Mouse (Mus musculus): ENCODE measurements at regions not wholly inside any gene's neighbourhood (a gene's known extent, or its start where the extent isn't known, plus 50 kb on each side); places are given as distances from the start of the nearest gene placed in this dataset.
"Not testable (repeated sequence)": the region's sequence is repeated elsewhere in the genome, so short reads cannot be mapped to it uniquely, and the experiment has no call there.

DNA sequence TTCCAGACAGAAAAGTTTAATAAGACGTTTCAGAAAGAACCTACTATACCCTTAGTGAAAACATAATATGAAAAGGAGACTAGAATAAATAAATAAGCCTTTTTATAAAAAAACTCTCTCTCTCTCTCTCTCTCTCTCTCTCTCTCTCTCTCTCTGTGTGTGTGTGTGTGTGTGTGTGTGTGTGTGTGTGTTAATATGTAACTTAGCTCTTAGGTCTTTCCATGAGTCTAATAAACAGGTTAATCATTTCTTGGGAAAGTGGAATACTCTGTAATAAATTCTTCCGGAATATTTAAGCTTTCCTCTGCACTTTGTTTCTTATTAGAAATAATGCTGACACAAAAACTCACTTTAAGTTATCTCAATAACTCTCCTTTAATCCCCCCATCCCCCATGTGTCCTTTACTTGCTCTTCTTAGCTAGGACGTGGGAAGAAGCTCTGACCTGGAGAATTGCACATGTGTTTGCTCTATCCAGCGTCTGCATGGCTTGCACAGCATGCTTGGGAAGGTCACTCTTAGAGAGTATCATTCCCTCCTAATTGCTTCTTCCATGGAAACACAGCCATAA, 403.3 kb downstream of the Ets1 start:
- DNase-seq = peak; percentile 27

DNA sequence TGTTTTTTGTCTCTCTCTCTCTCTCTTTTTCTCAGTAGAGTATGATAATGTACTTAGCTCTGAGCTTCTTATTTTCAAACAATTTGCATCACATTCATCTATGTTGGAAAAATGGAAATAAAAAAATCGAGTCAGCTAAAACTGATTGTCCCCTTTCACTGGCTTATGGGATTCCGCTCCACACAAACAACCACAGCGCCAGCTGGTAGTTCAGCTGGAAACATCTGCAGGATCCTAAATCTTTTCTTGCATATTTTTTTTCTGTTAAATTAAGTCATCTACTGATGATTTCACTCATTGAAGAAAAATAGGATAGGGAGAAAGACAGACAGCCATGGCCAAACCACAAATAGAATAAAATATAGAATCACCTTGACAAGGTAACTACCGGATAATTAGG, 414.8 kb downstream of the Ets1 start:
- DNase-seq = peak; percentile 68

DNA sequence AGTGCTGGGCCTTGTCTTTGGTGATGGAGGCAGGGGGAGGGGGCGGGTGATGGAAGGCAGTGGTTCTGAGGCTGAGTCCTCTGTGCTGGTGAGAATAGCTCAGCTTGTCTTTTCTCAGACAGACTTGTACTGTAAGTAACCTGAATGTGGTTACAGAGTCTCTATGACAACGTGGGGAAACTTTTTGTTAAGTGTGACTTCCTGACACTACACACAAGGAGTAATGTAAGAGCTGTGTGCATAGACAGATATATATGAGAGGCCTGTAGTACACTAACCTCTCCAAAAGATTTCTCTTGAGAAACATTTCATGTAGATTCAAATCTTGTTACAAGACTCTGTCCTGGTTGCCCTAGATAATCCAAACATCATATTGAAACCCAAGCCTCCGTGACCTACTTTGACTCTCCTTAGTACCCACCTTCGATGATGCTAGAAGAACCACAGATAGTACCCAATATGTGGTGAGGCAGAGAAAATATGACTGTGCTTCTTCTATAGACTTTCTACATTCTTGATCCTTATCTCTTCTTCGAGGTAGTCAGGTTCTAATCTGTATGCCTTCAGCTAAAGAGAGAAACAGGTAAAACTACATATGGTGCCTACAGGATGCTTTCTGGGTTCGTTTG, 424.7 kb downstream of the Ets1 start:
- no peak for DNase-seq

DNA sequence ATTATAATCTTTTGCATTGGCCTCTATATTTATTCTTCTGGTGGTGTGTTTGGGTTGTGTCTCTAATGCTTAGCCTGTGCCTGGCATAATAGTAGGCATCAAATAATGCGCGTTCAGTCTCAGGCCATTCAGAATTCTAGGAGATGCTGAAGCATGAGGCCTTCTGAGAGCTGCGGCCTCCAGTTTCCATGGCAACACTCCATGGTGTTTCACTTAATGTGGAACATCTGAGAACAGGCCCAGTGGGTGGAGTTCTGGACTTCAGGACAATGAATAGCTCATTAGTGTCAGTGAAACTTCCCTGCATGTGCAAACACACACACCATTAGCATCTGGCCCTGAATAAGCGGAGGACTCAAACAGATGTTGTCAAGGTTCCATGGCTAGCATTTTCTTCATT, 426.5 kb downstream of the Ets1 start:
- DNase-seq = no peak

DNA sequence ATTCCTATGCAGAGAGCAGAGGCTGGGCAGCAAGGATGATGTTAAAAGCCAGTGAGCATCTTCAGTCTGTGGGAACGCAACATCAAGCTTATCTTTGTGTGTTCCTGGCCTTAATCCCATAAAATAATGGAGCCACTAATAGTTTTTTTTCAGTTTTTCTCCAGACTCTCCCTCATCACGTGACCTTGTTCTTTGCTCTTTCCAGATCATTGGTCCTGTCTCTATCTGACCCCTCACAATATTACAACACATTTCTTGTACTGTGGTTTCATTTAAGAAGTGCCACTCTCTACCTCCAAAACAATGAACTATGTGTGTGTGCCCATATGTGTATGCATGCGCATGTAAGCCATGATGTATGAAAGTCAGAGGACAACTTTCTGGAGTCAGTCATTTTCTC, 429.3 kb downstream of the Ets1 start:
- DNase-seq = no peak

DNA sequence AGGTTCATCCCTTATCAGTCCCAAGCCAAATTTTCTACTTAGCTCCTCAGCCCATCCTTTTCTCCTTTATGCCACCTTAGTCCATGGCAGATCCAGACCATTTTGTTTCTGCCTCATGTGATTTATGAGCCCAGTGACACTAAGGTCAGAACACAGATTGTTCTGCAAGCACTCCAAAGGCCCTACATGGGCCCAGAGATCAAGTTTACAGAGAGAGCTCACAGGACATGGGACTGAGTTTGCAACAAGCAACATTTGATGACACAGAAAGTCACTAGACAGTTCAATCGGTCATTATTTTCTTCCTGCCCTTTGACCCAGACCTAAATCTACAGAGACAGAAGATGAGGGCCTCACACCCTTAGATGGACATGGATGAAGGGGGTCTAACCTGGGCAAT, 431.5 kb downstream of the Ets1 start:
- no peak for DNase-seq

DNA sequence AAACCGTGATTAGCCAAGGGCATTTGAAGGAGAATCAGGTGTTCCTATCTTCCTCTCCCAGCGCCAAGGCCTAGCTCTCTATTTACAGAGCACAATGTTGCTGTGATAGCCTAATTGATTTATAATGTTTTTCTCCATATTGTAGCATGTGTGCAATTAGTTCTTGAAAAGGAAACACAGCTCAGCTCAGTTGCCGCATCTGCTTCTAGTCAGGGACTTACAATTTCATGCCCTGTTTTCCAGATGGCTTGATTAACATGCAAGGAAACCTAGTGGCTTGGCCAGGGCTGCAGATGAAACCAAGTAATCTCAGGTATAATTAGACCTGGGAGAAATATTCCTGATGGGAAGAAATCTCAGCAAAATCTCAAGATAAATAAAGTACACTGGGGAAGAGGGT, 434.1 kb downstream of the Ets1 start:
- DNase-seq = no peak

DNA sequence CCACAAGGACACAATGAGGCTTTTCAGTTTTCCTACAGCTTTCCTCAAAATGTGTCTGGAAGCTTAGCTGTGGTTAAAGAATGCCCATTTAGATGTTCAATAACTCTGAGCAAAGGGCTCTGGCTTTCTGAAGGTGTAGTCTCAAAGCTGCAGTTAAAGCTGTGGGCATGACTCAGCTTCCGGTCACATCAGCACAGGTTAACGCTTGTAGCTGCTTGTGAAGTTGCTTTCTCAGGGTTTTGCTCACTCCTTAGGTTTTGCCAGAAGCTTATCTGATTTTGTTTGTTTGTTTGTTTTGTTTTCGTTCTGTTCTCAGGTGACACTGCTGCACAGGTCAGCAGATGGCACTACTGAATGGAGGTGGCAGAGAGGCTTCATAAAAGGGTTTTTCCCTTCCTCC, 444.2 kb downstream of the Ets1 start:
- DNase-seq = peak; percentile 18

DNA sequence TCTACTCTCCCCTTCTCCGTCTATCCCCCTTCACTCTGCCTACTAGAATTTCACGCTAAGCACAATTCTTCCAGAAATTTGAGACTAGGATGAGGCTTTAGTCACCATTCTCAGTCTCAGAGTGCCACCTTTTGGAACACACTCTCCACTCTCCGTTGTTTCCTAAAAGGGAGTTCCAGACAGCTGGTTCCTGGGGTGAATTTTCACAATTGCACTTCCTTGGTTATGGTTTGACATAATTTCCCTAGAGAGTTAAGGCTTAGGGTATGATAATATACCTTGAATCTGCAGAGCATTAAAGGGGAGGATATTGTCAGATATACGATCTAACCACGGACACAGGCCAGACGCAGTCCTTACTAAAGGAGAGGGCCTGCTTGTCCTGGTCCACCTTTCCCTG, 444.8 kb downstream of the Ets1 start:
- DNase-seq = peak; percentile 66

DNA sequence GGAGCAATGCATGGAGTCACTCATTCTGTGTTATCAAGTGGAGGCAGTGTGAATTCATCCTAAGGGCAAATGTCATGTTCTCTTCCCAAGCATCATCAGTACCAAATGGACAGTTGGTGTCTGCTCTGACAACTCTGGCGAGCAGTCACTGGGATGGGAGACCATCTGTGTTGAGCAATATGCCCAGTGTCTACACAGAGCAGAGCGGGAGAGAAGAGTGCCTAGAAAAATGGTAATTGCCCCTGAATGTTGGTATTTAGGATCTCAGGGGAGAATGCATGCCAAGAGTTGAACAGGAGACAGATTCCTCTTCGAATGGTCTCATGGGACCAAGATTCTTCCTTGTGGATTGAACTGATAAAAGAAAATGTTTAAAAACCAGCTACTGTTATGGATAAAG, 454.0 kb downstream of the Ets1 start:
- DNase-seq = no peak

DNA sequence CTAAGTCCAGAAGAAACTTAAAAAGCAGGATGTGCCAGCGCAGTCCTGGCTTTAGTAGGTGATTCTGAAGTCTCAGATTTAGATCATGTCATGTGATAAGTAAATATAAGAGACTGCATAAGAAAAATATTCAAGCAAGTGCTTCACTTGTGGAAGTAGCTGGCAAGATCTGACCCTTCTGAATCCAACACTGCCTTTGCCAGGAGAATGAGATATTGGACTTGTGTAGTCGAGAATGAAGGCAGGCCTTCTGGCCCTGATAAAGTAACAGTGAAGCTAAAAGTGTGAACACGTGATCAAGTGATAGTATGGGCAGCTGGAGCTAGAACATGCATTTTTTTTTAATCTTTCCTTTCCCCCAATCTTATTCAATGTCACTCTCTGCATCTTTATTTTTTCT, 455.6 kb downstream of the Ets1 start:
- no peak for DNase-seq

DNA sequence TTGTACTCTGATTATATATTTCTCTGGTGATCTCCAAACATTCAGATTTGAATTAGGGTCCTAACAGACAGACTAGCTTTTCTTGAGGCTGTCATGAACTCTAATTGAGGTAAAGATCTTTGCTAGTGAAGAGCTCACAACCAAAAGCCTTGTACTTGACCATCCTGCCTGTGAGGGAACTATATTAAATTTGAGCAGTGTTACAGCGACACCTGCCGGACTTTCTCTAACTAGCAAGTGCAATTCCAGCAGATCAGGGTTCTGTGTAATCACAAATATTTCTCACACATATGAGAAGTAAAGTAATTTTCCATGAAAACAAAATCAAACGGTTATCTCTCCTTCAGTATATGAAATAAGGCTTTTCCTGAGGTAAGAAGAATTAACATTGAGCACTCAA, 459.6 kb downstream of the Ets1 start:
- peak; percentile 85 for DNase-seq

DNA sequence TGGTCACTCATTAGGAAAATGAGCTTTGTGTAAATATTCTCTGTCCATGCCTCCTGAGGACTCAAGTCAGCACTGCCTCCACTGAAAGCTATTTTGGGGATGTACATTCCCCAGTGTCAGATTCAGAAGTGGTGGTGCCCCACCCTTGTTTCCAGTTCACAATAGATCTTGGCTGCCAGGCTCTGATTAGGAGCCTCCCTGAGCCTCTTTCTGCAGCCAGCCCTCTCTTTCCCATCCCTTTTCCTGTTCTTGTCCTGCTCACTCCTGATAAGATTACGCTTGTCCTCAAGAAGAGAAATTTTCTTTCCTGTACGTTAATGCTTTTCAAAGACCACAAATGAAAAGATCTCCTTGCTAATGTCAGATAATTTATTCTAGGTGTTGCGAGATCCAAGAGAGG, 465.2 kb downstream of the Ets1 start:
- peak; percentile 25 for DNase-seq

DNA sequence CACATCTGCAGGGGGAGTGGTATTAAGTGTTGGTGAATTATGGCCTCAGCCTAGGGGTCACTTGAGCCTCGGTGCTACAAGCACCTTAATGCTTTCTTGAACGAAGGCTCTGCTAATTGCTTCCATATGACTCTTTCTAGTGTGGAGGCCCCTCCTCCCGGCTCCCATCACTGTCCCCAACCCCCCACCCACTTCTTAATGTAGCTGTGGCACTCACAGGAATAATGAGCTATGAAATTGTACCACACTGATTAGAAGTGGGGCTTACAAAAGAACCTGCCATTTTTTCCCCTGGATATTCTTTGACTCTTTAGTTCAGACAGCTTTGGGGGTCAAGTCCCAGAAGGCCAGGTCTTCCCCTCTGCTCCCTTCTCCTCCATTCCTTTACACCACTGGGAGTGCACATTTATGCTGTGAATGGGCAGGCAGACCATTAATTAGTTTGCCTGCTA, 468.6 kb downstream of the Ets1 start:
- no peak for DNase-seq

DNA sequence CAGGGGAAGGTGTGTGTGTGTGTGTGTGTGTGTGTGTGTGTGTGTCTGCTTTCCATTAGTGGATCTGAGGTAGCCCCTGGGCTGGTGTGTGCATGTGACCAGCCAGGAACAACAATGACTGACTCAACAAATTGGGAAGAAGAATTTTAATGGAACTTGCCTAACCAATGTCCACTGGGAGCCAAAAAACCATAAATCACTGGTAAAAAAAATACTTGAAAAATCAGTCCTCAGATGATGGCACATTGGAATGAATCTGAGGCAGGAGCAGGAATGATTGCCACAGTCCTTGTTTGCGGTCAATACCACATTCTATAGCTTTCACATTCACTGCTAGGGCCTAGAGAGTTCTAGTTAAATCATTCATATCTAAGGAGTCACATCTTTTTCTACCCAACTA, 487.8 kb downstream of the Ets1 start:
- DNase-seq = no peak

DNA sequence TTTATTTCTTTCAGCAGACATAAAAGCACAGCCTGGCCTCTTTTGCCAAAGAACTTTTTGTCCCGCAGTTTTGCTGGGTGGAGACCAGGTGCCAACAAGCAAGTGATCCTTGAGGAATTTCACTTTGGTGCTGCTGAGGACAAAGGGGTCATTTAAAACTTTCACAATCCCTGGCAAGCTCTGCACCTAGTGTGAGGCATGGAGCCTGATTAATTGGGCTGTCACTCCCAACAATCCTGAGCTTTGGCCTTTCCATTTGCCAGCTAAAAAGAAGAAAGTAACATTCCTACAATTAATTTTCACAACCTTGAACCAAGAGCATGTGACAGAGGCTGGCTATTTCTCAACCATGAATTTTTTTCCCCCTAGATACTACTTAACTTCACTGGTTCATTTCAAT, 516.2 kb downstream of the Ets1 start:
- peak; percentile 11 for DNase-seq

DNA sequence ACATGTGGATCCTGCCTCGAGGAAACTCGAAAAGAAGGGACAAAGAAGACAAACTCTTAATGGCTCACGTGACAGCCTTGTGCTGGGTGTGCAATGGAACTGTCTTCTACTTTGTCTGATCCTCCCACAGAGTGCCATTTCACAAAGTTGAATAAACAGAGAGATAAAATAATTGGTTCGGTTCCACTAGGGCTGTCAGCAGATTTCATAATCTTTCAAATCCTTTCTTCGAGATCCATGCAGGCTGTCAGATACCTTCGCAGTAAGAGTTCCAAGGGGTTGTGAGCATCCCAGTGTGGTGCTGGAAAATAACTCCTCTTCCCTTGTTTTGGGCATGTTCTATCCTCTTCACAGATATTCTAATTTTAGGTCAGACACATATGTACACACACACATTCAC, 532.1 kb downstream of the Ets1 start:
- no peak for DNase-seq

DNA sequence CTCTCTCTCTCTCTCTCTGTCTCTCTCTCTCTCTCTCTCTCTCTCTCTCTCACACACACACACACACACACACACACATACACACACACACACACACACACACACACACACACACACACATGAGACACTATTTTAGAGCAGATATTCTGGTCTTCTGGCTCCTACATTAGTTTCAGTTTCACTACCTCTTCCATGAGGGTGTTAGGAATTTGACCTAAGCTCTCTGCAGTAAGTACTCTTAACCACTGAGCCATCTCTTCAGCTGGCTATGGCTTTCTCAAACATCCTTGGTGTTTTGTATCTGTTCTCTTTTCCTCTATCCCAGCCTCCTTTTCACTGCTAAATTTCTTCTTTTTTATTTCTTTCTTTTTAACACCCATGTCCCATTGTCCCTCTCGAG, 533.1 kb downstream of the Ets1 start:
- not testable (repeated sequence) for DNase-seq

DNA sequence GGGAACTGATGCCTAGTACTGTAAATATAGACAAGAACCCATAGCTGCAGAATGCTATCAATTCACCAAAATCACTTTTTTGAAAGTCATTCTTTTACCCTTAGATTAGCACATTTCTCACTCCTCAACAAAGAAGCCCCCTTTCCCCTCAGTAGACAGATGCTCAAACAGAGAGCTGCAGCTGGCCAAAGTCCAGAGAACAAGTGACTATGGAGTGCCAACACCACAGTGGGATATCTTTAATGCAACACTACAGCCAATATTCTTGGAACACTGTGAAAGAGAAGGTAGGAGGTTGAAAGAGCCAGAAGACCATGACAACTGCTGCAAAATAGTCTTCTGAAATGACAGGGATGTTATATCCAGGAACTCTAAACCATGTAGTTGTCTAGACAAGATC, 544.0 kb downstream of the Ets1 start:
- DNase-seq = no peak

DNA sequence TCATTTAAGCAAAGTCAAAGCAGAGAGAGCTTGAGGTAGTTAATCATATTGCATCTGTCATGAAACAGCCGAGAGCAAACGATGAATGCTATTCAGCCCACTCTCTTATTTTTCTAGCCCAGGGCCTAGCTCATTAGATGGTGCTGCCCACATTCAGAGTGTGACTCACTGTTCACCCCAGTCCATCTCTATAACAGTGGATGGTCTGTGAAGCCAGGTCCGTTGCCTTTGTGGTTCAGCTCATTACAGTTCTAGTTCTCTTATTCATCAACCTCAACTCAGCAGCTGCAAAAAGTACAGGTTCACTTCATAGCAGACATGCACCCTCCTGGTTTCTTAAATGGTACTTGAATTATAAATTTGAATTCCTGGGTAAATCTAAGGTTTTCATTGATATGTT, 551.2 kb downstream of the Ets1 start:
- no peak for DNase-seq

DNA sequence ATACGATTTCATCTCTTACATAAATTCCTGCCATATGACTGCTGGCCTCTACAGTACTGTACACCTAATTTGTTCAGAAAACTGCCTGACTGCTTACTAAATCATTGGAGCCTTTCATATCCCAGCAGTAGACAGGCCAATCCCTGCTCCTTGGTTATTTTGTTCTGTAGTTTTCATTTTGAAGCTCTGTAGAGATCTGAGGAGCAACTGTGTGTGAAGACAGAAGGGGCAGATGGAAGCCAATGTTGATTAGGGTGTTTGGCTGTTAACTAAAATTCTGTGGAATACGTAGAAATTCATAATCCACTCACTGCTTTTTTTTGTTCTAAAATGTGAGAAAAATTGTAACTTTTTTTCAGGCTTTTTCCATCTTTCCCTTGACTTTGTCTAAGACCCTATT, 573.1 kb downstream of the Ets1 start:
- DNase-seq = no peak

DNA sequence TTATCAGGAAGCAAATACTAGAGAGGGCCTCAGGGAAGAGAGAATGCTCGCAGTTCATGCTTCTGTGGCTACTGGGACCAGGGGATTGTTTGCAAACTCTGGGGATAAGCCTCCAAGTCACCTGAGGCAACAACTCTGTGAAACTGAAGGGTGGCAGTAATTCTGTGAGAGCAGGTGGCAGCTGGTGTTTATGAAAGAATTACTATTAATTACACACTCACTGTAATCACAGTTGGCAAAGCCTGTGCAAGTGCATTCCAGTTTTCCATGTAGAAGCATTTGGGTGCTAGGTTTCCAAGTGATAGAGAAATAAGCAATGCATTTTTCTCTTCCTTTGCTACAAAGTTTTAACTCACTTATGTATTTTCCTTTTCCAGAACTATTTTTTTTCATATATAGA, 578.5 kb downstream of the Ets1 start:
- no peak for DNase-seq

DNA sequence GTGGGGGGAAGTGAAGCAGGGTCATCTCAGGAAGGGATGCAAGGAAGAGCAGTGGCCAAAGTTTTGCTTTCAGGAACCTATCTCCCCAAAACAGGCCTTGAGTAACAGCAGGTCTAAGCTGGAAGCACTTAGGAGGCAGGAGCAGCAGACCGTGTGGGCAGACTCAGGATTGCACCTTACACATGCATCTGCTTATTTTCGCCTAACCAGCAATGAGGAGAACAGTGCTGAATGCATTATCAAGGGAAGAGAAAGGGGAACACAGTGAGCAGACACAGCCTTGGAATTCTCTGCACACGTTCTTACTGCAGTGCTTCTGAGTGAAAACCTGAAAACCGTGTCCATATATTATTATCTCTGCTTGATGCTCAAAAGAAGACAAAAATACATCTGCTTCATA, 585.0 kb downstream of the Ets1 start:
- no peak for DNase-seq

DNA sequence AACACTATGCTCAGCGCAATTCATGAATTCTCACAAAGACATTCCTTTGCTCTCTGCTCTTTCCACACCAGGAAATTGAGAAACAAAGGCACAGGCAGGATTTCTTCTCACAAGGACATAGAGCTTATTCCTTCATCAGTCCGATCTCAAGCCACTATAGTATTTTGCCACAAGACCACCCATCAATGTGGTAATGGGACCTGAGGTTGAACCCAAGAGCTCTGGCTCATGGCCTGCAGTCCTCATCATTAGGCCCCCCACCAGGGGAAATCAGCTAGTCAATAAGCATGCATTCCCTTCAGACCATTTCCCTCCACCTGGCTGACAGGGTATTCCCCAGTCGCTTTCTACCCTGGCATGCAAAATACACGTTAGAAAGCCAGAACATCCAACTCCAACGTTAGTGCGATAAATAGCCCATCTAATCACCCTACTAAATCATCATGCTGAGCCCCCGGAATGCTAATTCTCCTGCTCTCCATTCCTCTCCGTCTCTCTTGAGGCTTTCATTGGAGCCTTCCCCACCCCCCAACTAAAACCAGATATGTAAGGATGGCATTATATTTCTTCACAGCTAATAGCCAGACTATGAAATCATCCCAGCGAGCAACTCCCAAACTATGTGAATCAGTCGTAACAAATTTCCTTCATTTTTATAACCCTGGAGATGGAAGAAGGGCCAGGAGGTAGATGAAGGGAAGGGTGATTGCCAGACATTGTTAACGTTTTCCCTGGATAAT, 586.2 kb downstream of the Ets1 start:
- DNase-seq = no peak

DNA sequence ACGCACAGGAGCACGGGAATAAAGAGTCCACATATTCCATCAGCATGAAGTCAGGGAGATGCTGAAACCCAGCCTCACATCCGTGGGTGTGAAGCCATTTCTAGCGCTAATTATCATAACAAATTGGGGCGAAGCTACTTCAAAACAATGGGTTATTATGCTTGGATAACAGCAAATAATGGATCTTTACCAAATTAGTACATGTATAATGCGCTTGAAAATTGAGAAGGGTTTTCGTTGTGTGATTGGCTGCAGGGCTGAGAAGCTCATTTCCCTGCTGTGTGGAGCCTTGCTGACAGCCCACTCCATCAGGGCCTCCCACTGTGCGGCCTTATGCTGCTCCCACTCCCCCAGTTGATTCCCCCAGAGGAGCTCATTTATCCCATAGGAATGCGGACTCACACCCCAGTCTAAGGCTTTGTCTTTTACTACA, 597.7 kb downstream of the Ets1 start:
- DNase-seq = no peak

Data from kidney, postnatal 10 days (tissue).